Mouse (Mus musculus) cerebellum, adult 18-20 months (tissue): ENCODE results near the gene Hpn.

ENCODE experiments used
- DNase-seq, 2 experiments: peaks; one replicate each; pipeline ENCODE4 v3.0.0; 2021

Hpn gene

DNA sequence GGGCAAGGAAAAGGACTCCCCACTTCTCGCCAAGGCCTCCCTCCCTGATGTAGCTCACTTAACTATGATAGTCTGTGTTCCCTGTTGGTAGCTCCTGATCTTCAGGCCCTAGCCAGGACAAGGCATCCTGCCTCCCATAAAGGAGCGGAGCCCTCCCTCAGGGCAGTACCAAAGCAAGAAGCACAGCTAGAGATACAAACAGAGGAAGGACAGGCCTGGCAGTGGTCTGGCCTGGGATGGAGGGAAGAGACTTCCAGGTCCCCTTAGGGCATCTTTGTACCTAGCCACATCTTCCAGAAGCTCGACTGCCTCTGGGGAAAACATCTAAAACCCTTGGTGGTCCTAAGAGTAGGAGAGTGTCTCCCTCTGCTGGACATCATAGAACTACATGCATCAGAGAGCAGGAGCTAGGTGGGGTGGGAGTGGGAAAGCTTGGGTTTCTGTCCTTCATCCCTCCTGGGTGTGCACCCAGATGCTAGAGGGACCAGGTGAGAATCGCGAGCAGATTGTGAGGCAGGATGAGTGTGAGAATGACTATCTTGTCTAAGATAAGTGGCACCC, 37.1 kb downstream of the Hpn start:
- peak; percentile 39 to 43 for DNase-seq

DNA sequence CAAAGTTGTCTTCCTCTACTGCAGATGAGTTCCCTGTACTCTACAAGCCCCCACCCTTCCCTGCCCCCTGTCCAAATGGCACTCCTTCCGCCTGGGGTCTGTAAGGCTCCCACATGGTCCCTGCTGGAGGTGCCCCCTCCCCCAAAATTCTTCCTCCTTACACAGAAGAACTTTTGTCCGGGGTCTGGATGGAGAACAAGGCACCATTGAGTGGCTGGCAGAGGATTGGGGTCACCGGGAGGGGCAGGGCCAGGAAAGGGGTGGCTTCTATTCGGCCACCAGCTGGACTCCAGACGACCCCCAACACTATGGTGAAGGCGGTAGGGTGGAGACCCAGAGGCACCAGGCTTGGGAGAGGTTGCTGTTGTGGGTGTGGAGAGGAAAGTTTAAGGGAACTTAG, 37.6 kb downstream of the Hpn start:
- peak in 1 of 2 experiments; percentile 39 for DNase-seq

DNA sequence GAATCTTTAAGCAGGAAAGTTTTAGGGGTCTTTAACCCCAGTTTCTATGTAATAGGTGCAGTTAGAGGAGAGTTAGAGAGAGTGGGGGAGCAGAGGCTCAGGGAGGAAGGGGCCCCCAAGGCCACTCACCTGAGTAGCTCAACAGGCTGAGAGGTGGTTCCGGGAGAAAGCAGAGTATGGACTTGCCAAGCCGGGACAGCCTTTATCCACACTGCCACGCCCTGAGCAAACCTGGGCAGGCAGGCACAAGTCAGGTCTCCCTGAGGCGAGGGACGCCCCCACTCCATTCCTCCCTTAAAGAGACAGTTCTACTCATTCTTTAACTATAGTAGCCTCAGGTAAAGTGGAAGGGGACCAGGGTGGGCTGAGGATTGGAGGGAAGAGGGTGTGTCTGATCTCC, 38.6 kb downstream of the Hpn start, which contains the start of gene Fxyd3:
TSS of gene Fxyd3 (minus strand) at position 213 of the 400 bp plus-strand sequence.
- DNase-seq = no peak

DNA sequence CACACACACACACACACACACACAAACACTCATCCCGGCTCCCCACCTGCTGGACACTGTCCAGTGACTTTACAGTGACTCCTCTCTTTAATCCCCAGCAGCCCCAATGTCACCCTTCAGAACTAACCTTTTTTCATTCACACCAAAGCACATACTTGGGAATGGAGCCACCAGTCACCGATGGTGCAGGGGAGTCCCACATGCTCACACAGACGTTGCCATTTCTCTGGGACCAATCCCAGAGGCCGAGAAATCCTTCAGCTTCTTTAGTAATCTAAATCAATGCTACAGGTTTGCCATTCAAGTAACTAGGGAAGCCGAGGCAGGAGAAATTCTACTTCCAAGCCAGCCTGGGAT, 40.4 kb downstream of the Hpn start:
- no peak for DNase-seq

DNA sequence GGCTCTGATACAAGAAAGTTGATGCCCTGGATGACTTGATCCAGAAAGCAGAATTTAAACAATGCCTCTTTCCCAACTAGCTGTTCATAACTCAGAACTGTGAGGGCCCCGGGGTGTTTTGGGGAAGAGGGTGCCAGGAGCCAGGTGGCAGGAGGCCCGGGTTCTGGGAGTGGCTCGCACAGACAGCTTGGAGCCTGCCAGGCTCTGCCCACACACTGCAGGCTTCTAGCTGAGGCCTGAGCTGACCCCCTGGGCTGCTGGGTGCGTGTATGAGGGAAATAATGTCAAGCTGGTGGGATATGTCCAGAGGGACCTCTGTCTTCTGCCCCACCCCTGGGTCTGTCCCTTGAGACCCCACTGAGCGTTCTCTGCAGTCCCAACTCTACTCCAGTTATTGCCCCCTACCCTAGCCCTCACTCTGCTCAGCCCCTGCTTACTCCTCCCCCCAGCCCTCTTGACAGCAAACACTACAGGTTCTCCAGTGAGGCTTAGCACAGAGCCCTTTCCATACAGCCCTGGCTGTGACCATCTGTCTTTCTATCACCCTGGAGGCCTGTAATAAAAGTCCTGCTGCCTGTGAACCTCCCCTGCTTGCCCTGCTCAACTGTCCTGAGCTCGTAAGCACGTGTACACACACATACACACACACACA, 40.9 kb downstream of the Hpn start:
- peak; percentile 38 to 40 for DNase-seq

DNA sequence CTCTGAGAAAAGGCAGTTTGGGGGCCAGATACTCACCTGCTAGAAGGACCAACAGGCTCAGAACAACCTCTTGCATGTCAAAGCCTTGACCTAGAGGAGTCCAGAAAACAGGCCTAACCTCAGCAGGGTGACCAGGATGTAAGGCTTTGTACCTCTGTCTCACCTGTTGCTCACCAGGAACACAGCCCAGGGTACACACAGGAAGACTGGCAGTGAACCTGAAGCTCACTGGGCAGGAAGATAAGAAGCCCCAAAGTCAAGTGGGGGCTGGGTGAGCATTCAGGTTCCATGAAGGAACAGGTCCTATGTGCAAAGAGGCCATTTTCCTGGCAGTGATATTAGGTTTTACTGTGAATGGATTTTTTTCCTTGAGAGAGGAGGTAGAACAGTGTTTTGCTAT, 41.5 kb downstream of the Hpn start:
- DNase-seq = no peak

DNA sequence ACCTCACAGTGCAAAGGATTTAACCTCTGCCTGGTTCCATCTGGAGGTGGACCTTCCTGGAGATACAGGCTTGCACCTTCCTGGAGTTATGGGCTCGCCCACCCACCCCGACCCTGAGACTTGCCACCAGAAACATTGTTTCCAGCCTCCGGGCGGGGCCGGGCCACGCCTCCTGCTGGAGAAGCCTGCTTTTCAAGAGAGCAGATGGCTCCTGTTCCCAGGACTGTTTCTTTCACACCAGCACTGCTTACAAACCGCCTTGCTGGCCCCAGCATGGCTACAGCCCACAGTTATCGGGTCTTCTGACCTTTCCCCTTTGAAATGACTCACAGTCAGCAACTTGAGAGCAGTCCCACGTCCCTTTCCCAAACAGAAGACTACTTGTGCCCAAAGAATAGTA, 42.8 kb downstream of the Hpn start:
- peak; percentile 40 to 45 for DNase-seq

DNA sequence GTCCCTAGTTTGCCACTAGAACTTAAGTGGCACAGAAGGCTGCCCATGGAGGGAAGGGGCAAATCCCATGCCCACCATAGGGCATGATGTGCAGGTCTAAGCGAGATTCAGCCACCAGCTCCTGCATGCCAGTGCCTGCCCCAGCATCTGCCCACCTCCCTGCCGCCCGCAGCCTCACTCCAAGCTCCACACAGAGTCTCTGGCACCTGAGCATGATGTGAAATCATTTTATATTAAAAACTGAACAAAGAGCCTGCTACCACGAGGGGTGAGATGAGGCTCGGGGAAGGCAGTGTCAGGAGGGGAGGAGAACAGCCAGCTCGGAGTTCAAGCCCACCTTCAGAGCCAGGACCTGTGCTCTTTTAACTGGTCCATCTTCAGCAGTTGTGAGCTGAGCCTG, 44.8 kb downstream of the Hpn start:
- DNase-seq = peak in 1 of 2 experiments; percentile 37

DNA sequence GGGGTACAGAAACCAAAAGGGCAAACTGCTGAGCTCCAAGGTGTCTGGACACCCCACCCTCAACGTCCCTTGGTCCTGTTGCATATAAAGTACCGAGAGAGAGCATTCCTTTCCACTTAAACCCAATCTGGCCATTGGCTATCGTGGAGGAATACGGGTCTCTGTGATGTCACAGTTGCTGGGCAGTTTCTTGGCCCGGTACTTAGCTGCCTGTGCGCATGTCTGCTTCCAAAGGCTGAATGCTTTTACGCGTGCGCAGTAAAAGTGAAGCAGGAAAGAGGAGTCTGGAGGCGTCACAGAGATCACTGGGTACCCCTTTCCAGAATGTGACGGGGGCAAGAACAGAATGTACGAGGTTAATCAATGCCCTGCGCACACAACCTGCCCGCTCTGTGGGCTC, 45.6 kb downstream of the Hpn start:
- DNase-seq = peak in 1 of 2 experiments; percentile 61

DNA sequence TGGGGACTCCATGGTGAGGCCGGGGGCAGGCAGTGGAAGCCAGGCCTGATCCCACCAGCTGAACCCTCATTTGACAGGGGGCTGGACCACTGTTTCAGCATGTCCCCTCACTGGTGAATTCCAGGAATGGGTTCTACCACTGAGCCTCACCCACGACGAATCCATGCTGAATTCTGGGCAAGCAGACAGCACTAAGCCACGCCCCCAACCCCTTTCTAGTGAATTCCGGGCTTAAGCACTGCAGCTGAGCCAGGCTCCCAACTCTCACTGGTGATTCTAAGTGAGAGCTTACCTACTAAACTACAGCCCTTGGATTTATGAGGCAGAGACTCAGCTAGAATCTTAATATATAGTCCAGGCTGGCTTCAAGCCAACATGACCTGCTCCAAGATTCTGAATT, 47.3 kb downstream of the Hpn start:
- no peak for DNase-seq

DNA sequence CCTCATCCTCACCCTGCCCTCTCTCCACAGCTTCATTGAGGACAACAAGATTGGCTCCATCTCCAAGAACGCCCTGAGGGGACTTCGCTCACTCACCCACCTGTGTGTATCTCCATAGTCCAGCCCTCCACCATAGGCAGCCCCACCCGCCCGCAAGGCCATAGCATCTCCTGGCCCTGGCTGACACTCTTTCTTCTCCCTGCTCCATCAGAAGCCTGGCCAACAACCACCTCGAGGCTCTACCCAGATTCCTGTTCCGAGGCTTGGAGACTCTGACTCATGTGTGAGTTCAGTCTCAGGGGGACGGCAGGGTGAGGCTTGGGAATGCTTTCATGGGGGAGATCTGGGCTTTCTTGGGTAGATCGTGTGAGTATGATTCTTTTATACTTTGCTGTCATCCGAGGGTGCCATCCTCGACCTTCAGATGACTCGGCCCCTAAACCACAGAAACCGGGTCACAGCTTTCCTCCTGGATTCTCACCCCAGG, 52.0 kb downstream of the Hpn start:
- no peak for DNase-seq

DNA sequence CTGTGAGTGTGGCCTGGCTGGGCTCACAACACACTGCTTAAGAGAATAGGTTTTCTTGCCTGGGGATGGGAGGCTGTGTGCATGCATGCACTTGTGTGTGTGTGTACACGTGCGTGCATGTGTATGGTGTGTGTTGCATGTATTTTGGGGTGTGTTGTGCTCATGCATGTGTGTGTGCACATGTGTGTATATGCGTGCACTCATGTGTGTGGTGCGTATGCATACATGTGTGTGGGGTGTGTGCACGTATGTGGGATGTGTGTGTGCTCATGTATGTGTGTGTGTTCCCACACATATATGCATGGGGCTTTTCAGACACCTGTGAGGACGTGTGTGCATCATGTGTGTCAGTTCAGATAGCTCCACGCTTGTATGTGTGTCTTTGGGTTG, 54.5 kb downstream of the Hpn start:
- no peak for DNase-seq

DNA sequence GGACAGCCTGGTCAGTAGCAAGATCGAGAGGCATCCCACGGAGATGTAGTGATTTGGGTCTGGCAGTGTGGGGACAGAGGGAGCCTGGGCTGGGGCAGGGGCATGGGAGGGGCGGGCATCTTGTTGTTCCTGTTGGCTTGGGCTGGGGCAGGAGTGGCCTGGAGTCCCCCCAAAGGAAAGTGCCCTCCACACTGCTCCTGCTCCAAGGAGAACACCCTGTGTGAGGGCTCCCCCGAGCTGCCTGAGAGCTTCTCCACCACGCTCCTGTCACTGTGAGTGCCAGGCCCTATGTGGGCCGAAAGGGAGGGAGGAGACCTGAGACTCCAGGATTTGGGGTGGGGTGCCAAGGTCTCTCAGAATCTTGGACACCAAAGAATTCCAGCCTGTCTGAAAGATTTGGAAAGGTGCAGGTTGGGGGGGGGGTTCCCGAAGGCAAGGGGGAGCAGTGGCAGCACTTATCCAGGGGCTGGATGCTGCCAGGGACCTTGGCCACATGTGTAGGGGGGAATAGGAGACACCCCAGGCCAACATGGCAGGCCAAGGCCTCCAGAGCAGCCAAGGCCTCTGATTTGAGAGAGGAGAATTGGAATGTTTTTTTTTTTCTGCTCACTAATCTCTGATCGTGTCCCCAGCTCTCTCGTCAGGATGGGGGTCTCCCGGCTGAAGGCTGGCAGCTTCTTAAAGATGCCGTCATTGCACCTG, 55.0 kb downstream of the Hpn start:
- DNase-seq = no peak

DNA sequence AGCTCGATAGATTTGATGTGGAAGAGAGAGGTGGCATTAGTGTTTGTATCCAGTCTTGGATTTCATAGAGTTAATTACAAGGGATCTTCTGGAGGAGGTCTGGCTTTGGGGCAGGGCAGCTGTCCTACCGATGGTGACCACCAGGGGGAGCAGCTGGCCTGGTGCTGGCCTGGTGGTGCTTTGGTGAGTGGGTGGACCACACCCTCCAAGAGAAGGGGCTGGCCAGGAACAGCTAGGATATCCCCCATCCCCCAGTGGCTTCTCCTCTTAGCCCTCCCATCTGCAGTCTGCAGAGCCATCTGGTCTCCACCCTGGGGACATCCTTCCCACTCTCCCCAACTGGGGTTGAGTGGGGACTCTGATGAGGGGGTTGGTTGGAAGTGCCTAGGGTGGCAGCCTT, 56.0 kb downstream of the Hpn start, which contains the start of gene Lgi4:
TSS of gene Lgi4 (plus strand) at position 235 of the 400 bp plus-strand sequence.
- DNase-seq = peak; percentile 72 to 87

DNA sequence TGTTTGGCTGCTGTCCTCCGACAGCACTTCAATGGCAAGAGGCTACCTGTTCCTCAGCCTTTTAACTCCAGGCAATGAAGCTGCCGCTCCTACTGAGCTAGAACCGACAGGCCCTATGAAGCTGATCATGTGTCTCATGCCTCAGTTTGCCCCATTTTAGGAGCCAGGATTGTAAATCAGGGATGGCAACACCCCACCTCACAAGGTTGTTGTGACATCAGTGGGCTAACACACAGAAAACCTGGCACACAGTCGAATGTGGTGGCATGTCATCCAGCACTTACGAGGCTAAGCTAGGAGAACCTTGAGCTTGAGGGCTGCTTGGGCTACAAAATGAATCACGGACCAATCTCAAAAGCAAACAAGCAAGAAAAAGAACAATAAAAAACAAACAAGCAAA, 56.9 kb downstream of the Hpn start:
- DNase-seq = no peak

DNA sequence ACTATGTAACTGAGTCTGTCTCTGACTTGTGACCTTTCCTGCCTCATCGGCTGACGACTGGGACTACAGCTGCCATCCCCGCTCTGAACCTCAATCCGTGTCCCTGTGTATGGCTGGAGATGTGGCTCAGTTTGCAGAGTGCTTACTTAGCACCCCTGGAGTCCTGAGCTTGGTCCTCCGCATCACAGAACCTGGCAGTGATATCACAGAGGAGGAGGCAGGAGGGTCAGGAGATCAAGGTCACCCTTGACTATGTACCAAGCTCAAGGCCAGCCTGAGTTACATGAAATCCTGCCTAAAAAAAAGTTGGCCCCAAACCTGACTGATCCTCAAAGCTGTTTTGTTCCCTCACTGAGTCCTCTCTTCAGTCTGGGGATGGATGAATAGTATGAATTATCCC, 57.4 kb downstream of the Hpn start:
- no peak for DNase-seq

DNA sequence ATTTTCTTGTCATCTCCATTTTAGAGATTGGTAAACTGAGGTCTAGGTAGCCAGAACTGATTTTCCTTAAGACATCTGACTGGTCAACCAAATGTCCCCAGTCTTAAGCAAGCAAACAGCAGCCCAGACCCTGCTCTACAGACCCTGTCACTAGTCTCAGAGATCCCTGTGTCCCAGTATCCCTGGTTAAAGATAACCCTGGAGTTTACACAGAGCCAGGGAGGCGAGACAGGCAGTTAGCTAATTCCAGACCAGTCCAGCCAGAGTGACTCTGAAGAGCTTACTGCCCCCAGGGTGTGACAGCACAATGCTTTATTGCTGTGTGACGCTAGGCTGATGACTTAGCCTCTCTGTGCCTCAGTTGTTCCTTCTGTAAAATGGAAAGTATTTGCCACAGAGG, 58.0 kb downstream of the Hpn start, which contains the start of gene Fxyd1:
TSS of gene Fxyd1 (minus strand) at position 129 of the 400 bp plus-strand sequence.
- no peak for DNase-seq

DNA sequence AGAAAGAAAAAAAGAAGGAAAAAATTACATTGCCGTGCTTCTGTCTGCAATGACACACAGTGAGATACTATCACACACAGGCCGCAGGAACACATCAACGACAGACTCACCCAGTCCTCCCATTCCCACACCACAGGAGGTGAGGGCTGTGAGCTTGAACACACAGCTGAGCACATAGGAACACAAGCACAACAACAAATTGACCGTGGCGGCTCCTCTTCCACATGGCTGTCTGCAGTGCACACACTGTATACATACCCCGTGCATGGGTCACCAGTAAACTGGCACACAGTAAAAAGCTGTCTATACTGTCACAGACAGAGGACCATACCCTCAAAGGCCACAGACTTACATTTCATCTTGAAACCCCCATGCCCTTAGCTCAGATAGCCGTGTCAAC, 58.6 kb downstream of the Hpn start:
- DNase-seq = no peak

DNA sequence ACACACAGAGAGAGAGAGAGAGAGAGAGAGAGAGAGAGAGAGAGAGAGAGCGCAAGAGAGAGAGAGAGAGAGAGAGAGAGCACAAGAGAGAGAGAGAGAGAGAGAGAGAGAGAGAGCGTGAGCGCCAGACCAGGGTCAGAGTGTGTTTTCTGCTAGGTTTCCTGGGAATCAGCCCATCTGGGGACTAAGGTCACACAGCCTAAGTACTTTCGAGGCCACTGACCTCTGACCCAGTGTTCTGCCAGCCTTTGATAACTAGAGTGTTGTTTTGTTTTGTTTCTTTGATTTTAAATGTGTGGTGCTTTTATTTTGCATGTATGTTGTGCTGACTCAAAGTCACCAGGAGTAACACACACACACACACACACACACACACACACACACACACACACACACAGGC, 59.2 kb downstream of the Hpn start:
- no peak for DNase-seq

DNA sequence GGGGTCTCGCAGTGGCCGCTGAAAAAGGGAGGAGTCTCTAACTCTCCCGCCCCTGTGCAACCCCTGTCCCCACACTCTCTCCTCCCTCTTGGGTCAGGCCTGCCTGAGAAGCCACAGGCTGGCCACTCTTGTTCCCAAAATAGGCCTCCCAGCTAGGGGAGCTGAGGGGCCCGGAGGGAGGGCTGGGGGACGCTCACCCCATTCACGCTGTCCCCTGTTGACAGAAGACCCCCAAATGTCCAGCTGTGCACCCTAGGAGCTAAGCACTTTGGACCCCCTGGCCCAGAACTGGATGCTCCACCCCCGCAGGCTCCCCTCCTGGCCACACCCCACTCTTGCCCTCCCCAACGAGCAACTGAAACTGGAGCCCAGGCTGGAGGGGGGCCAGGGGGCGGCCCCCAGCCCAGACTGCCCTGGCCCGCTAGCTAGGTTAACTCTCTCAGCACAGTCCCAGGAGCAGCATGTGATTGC, 59.7 kb downstream of the Hpn start:
- DNase-seq = no peak

DNA sequence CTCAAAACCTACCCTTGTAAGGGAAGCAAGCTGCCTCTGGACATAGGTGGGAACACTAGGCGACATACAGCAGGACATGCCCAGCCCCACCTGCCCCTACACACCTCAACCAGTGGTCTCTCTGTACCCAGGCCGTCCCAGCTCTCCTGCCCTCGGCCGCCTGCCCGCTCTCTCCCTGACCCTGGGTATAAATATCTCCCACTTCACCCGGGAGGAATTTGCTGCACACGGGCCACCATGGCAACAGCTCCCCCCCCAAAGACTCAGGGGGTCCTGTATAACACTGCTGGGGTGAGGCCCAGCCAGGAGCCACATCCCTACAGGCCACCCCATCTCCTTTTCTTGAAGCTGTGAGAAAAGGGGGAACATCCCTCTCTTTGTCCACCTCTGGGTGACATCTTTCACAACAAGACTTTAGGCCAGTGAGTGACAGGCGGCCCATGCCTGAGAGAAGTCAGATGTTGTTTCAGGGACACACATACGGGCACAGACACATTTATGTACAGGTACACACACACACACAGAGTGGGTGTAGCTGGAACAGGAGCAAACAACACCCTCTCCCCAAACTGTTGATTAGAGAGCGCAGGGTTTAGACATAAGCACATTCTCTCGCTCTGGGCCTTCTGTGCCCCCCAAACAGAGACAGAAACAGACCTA, 60.3 kb downstream of the Hpn start:
- no peak for DNase-seq

DNA sequence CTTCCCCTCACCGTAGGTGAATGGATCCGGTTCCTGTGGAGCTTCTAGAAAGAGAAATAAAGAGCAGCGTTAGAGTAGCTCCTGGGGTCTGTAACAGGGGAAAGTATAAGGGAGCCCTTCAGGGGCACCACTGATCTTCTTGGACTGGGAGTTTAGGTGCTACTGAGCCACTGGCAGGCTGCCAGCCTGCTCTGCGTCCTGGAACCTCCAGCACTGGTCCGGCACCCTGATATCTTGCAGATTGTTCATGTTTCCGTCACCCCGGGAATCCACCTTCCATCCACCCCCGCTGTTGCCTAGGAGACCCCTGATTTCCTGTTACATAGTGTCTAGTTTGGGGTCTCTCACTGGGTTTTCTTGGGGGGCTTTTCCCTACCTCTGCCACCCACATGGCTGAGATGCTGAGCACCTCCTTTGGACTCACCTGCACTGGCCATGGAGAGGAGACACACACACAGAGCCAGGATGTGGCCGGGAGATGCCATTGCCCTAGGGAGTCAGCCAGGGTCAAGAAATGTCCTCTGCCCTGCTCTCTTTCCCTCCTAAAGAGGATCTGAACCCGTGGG, 61.1 kb downstream of the Hpn start:
- DNase-seq = no peak
